Mouse (Mus musculus): ENCODE data around the gene Sctr. TPM values are rescaled to one million over a fixed set of nuclear protein-coding genes. Genes with fewer than 3 reads are reported as not detected.
A peak's percentile ranks its signal among the peaks of the same experiment; 100 is the strongest.

Gene Sctr
- total and polyA plus RNA-seq, 2 experiments, result not detected

GRCm38 (mm10) chr1:120032804-120033468 lies 26.2 kb downstream of the Sctr start:
- peak; percentile 87 for DNase-seq (ENCODE audit: extremely low read depth, low read depth, low spot score)
- Histone ChIP-seq H3K36me3 (ENCODE audit: control insufficient read depth, insufficient read depth, low read length) (no peaks in the 10 kb centered on the region), H3K27me3 (ENCODE audit: control insufficient read depth, insufficient read depth, low read length) (no peaks in the 10 kb centered on the region), H3K4me1 (ENCODE audit: control insufficient read depth, insufficient read depth, low read length) (peaks cover 11% of the 10 kb centered on the region), H3K9ac (ENCODE audit: low read depth, low read length) (no peak overlapping the region), H3K4me3 (ENCODE audit: insufficient read depth, low read depth, low read length) (no peak overlapping the region), H3K27ac (replicated peaks; ENCODE audit: insufficient read depth, low read depth, low read length) (0 out of 2 replicates have a peak overlapping the region, but pooled peaks have one; percentile 2), H3K79me2 (ENCODE audit: control insufficient read depth, insufficient read depth, low read length) (no peaks in the 10 kb centered on the region)
- TF ChIP-seq CTCF (IDR thresholded peaks at IDR 0.05; ENCODE audit: low read depth, low read length), result peak; percentile 99
- TF ChIP-seq POLR2A (IDR thresholded peaks at IDR 0.05; ENCODE audit: extremely low read depth, insufficient read depth, low read length), result no peak
- WGBS, result 34% methylated on average over 10 of the region's 10 CpGs

- 70% methylated on average over 2 of the region's 2 CpGs for WGBS
- no peaks in the 10 kb centered on the region for H3K79me2 ChIP-seq (ENCODE audit: control insufficient read depth, insufficient read depth, low read length)
- peaks cover 11% of the 10 kb centered on the region for H3K4me1 ChIP-seq (ENCODE audit: control insufficient read depth, insufficient read depth, low read length)
- DNase-seq (ENCODE audit: extremely low read depth, low read depth, low spot score), result no peak
- H3K27ac ChIP-seq (replicated peaks; ENCODE audit: insufficient read depth, low read depth, low read length), result 0 out of 2 replicates have a peak overlapping the region, but pooled peaks have one; percentile 2
- no peak overlapping the region for H3K4me3 ChIP-seq (ENCODE audit: insufficient read depth, low read depth, low read length)
- no peak for TF ChIP-seq POLR2A (IDR thresholded peaks at IDR 0.05; ENCODE audit: extremely low read depth, insufficient read depth, low read length)
- TF ChIP-seq CTCF (IDR thresholded peaks at IDR 0.05; ENCODE audit: low read depth, low read length), result no peak
- H3K36me3 ChIP-seq (ENCODE audit: control insufficient read depth, insufficient read depth, low read length), result no peaks in the 10 kb centered on the region
- no peak overlapping the region for H3K9ac ChIP-seq (ENCODE audit: low read depth, low read length)
- no peaks in the 10 kb centered on the region for H3K27me3 ChIP-seq (ENCODE audit: control insufficient read depth, insufficient read depth, low read length)
Observed at GRCm38 (mm10) chr1:120033469-120033854, 26.8 kb downstream of the Sctr start.

GRCm38 (mm10) chr1:120034793-120035192 lies 28.1 kb downstream of the Sctr start:
- no peaks in the 10 kb centered on the region for H3K27me3 ChIP-seq (ENCODE audit: control insufficient read depth, insufficient read depth, low read length)
- no peaks in the 10 kb centered on the region for H3K79me2 ChIP-seq (ENCODE audit: control insufficient read depth, insufficient read depth, low read length)
- peaks cover 11% of the 10 kb centered on the region for H3K4me1 ChIP-seq (ENCODE audit: control insufficient read depth, insufficient read depth, low read length)
- WGBS, result 95% methylated on average over 1 of the region's 1 CpGs
- H3K9ac ChIP-seq (ENCODE audit: low read depth, low read length), result no peak overlapping the region
- TF ChIP-seq CTCF (IDR thresholded peaks at IDR 0.05; ENCODE audit: low read depth, low read length), result no peak
- TF ChIP-seq POLR2A (IDR thresholded peaks at IDR 0.05; ENCODE audit: extremely low read depth, insufficient read depth, low read length), result no peak
- H3K4me3 ChIP-seq (ENCODE audit: insufficient read depth, low read depth, low read length), result no peak overlapping the region
- no peak for DNase-seq (ENCODE audit: extremely low read depth, low read depth, low spot score)
- H3K36me3 ChIP-seq (ENCODE audit: control insufficient read depth, insufficient read depth, low read length), result no peaks in the 10 kb centered on the region
- H3K27ac ChIP-seq (replicated peaks; ENCODE audit: insufficient read depth, low read depth, low read length), result no peak overlapping the region

- no peaks in the 10 kb centered on the region for H3K27me3 ChIP-seq (ENCODE audit: control insufficient read depth, insufficient read depth, low read length)
- 91% methylated on average over 7 of the region's 7 CpGs for WGBS
- H3K36me3 ChIP-seq (ENCODE audit: control insufficient read depth, insufficient read depth, low read length), result no peaks in the 10 kb centered on the region
- H3K27ac ChIP-seq (replicated peaks; ENCODE audit: insufficient read depth, low read depth, low read length), result no peak overlapping the region
- H3K4me1 ChIP-seq (ENCODE audit: control insufficient read depth, insufficient read depth, low read length), result peaks cover 11% of the 10 kb centered on the region
- no peak overlapping the region for H3K4me3 ChIP-seq (ENCODE audit: insufficient read depth, low read depth, low read length)
- no peak for DNase-seq (ENCODE audit: extremely low read depth, low read depth, low spot score)
- no peaks in the 10 kb centered on the region for H3K79me2 ChIP-seq (ENCODE audit: control insufficient read depth, insufficient read depth, low read length)
- no peak overlapping the region for H3K9ac ChIP-seq (ENCODE audit: low read depth, low read length)
- TF ChIP-seq CTCF (IDR thresholded peaks at IDR 0.05; ENCODE audit: low read depth, low read length) (no peak), POLR2A (IDR thresholded peaks at IDR 0.05; ENCODE audit: extremely low read depth, insufficient read depth, low read length) (no peak)
Observed at GRCm38 (mm10) chr1:120035456-120036034, 28.9 kb downstream of the Sctr start.

- DNase-seq (ENCODE audit: extremely low read depth, low read depth, low spot score), result peak; percentile 94
- H3K9ac ChIP-seq (ENCODE audit: low read depth, low read length), result peak overlapping the region; percentile 38
- peak overlapping the region; percentile 12; the same call in 1 of the 2 replicates for H3K4me3 ChIP-seq (ENCODE audit: insufficient read depth, low read depth, low read length)
- H3K27me3 ChIP-seq (ENCODE audit: control insufficient read depth, insufficient read depth, low read length), result no peaks in the 10 kb centered on the region
- peaks cover 11% of the 10 kb centered on the region for H3K4me1 ChIP-seq (ENCODE audit: control insufficient read depth, insufficient read depth, low read length)
- TF ChIP-seq CTCF (IDR thresholded peaks at IDR 0.05; ENCODE audit: low read depth, low read length) (no peak), POLR2A (IDR thresholded peaks at IDR 0.05; ENCODE audit: extremely low read depth, insufficient read depth, low read length) (no peak)
- H3K36me3 ChIP-seq (ENCODE audit: control insufficient read depth, insufficient read depth, low read length), result no peaks in the 10 kb centered on the region
- peak overlapping the region; percentile 64 for H3K27ac ChIP-seq (replicated peaks; ENCODE audit: insufficient read depth, low read depth, low read length)
- 19% methylated on average over 9 of the region's 9 CpGs for WGBS
- no peaks in the 10 kb centered on the region for H3K79me2 ChIP-seq (ENCODE audit: control insufficient read depth, insufficient read depth, low read length)
Observed at GRCm38 (mm10) chr1:120037021-120037683, 30.5 kb downstream of the Sctr start.
